Mouse (Mus musculus): Measurements from ENCODE around the gene Rab10.

DNA sequence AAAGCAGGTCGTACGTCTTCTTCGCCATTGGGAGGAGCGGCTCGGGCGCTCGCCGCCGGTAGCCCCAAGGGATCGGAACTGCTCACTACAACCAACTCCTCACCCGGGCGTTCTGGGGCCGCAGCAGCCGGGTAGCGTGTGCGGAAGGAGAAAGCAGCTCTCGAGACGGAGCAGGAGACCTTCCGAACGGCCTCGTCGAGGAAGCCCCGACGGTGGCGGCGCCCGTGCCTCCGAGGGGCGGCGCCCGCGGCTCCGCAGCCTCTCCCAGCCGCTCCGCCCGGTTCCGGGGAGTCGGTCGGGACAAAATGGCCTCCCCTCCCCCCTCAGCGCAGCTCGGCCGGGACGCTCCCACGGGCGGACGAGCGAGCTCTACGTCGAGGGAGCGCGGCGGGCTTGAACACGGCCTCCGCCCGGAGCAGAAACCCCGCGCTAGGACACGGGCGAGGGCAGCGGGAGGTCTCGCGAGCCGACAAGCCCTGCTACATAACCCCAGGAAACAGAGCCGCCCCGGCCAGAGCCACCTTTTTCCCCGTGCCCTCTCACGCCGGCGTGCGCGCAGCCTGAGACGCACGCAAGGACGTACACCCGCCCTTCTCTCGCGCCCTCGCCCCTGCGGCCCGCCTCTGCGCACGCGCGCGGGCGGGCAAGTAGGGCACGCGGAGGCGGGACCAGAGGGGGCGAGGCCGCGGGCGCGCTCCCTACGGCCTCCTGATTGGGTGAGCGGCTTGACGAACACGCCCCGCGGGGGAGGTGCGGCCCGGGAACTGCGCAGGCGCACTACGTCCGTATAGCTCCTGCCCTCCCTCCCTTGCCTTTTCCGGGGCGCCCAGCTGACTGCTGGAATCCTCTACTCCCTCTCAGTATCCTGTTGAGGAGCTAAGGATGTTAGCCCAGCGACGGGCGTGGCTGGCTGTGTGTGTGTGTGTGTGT lies at the start of gene Rab10:
- TF ChIP-seq CTCF (IDR thresholded peaks at IDR 0.05; ENCODE audit: extremely low read depth, insufficient read depth, insufficient read length, insufficient replicate concordance) = no peak
- TF ChIP-seq POLR2A (IDR thresholded peaks at IDR 0.05; ENCODE audit: low read depth, low read length) = peak; percentile 94

All from spleen, adult 2 months (tissue).